ENCODE assay signal across 8 mouse cellular contexts in genomic region chr13:3642049-3642448, GRCm38 (mm10). TPM values are rescaled to one million over a fixed set of nuclear protein-coding genes. Genes with fewer than 3 reads are reported as not detected.
DNase-seq lines count a peak whose midpoint lies in the region; ATAC-seq lines count a peak whose summit lies in the region.

No protein-coding gene starts in this region.

- no peaks in the 10 kb centered on the region for H3K4me1 ChIP-seq in forebrain, embryonic 14.5 days (ENCODE audit: control insufficient read depth, insufficient read depth, low read length)
- H3K4me1 ChIP-seq in forebrain, embryonic 16.5 days (replicated peaks; ENCODE audit: control insufficient read depth, insufficient read depth, low read length) = no peaks in the 10 kb centered on the region
- 0 out of 2 replicates have a peak, but pooled peaks cover 2% of the 10 kb centered on the region for H3K4me1 ChIP-seq in limb, embryonic 10.5 days
- no peaks in the 10 kb centered on the region for H3K4me1 ChIP-seq in midbrain, embryonic 13.5 days (replicated peaks)

- H3K9me3 ChIP-seq in forebrain, embryonic 14.5 days (replicated peaks; ENCODE audit: control insufficient read depth, low read length) = no peaks in the 10 kb centered on the region
- peaks cover 3% of the 10 kb centered on the region; the same call in 1 of the 2 replicates for H3K9me3 ChIP-seq in forebrain, embryonic 16.5 days (ENCODE audit: control insufficient read depth, low read length)
- H3K9me3 ChIP-seq in limb, embryonic 10.5 days (replicated peaks) = no peaks in the 10 kb centered on the region
- no peaks in the 10 kb centered on the region for H3K9me3 ChIP-seq in midbrain, embryonic 13.5 days

- H3K9ac ChIP-seq in forebrain, embryonic 14.5 days (ENCODE audit: low read length) = no peak overlapping the region
- no peak overlapping the region for H3K9ac ChIP-seq in forebrain, embryonic 16.5 days (replicated peaks; ENCODE audit: low read depth, low read length)
- H3K9ac ChIP-seq in midbrain, embryonic 13.5 days (replicated peaks) = no peak overlapping the region

- WGBS in forebrain, embryonic 14.5 days = 82% methylated on average over 9 of the region's 9 CpGs
- WGBS in forebrain, embryonic 16.5 days = 78% methylated on average over 9 of the region's 9 CpGs
- WGBS in limb, embryonic 10.5 days = 75% methylated on average over 9 of the region's 9 CpGs
- WGBS in midbrain, embryonic 13.5 days = 80% methylated on average over 9 of the region's 9 CpGs

- no peak overlapping the region for H3K27ac ChIP-seq in forebrain, embryonic 14.5 days (ENCODE audit: low read depth, low read length)
- H3K27ac ChIP-seq in forebrain, embryonic 16.5 days (ENCODE audit: low read length) = no peak overlapping the region
- no peak overlapping the region for H3K27ac ChIP-seq in limb, embryonic 10.5 days
- no peak overlapping the region for H3K27ac ChIP-seq in midbrain, embryonic 13.5 days

- H3K4me2 ChIP-seq in forebrain, embryonic 14.5 days (ENCODE audit: low read length) = no peak overlapping the region
- H3K4me2 ChIP-seq in forebrain, embryonic 16.5 days (ENCODE audit: low read length) = no peak overlapping the region
- no peak overlapping the region for H3K4me2 ChIP-seq in midbrain, embryonic 13.5 days (replicated peaks)

- 0 out of 2 replicates have a peak, but pooled peaks cover 7% of the 10 kb centered on the region for H3K36me3 ChIP-seq in forebrain, embryonic 14.5 days (ENCODE audit: control insufficient read depth, insufficient read depth, low read length)
- H3K36me3 ChIP-seq in forebrain, embryonic 16.5 days (ENCODE audit: control insufficient read depth, insufficient read depth) = 0 out of 2 replicates have a peak, but pooled peaks cover 4% of the 10 kb centered on the region
- peaks cover 26% of the 10 kb centered on the region for H3K36me3 ChIP-seq in limb, embryonic 10.5 days
- peaks cover 30% of the 10 kb centered on the region for H3K36me3 ChIP-seq in midbrain, embryonic 13.5 days

- H3K27me3 ChIP-seq in forebrain, embryonic 14.5 days (replicated peaks; ENCODE audit: control insufficient read depth, insufficient read depth, low read length) = no peaks in the 10 kb centered on the region
- no peaks in the 10 kb centered on the region for H3K27me3 ChIP-seq in forebrain, embryonic 16.5 days (replicated peaks; ENCODE audit: control insufficient read depth, insufficient read depth, low read length)
- H3K27me3 ChIP-seq in limb, embryonic 10.5 days (ENCODE audit: low read depth, poor library complexity, severe bottlenecking) = no peaks in the 10 kb centered on the region
- no peaks in the 10 kb centered on the region for H3K27me3 ChIP-seq in midbrain, embryonic 13.5 days

- peak; percentile 40; the same call in 1 of the 2 replicates for ATAC-seq in forebrain, embryonic 14.5 days
- ATAC-seq in forebrain, embryonic 16.5 days = no peak
- peak; percentile 81 for ATAC-seq in granulocyte monocyte progenitor cell, adult 5-6 weeks (replicated peaks; ENCODE audit: poor library complexity, severe bottlenecking)
- peak; percentile 64; the same call in 1 of the 2 replicates for ATAC-seq in midbrain, embryonic 13.5 days

- DNase-seq in forebrain, embryonic 14.5 days (ENCODE audit: low spot score) = no peak
- peak; percentile 15 to 32 for DNase-seq in CD8-positive naive resting alpha-beta T cell, adult 2 months (ENCODE audit: low read depth in 2 of 2, low spot score in 2 of 2)
- peak; percentile 59 for DNase-seq in limb, embryonic 10.5 days (ENCODE audit: low spot score)
- peak; percentile 50 to 58 for DNase-seq in thymus, postnatal 36 days
- DNase-seq in left cerebral cortex, adult 18-20 months (ENCODE audit: low spot score in 2 of 2) = no peak

- no peak overlapping the region for H3K4me3 ChIP-seq in forebrain, embryonic 14.5 days (ENCODE audit: low read depth, low read length)
- H3K4me3 ChIP-seq in forebrain, embryonic 16.5 days (replicated peaks; ENCODE audit: low read length) = no peak overlapping the region
- H3K4me3 ChIP-seq in limb, embryonic 10.5 days = no peak overlapping the region
- no peak overlapping the region for H3K4me3 ChIP-seq in midbrain, embryonic 13.5 days (replicated peaks)

RNA-seq across cellular contexts. Expression of gene Asb13, which starts 8.2 kb away (rescaled TPM):
- polyA plus RNA-seq in forebrain, embryonic 14.5 days (2014; fragmentation: Nextera tagmentation; extraction: Ambion mirVana) = 6.0 and 6.6 TPM in 2 replicates
- 12.0 and 19.7 TPM in 2 replicates for polyA plus RNA-seq in forebrain, embryonic 16.5 days (2015; fragmentation: Nextera tagmentation; extraction: Ambion mirVana)
- 5.2 and 7.0 TPM in 2 replicates for total RNA-seq in granulocyte monocyte progenitor cell, adult 5-6 weeks (2014; fragmentation: Nextera tagmentation)
- total RNA-seq in granulocyte monocyte progenitor cell, adult 5-6 weeks (2017) = 1.5 and 1.9 TPM in 2 replicates
- 14.9 and 16.1 TPM in 2 replicates for polyA plus RNA-seq in limb, embryonic 10.5 days (2016; fragmentation: Nextera tagmentation; extraction: Ambion mirVana)
- 12.6 and 16.2 TPM in 2 replicates for polyA plus RNA-seq in midbrain, embryonic 13.5 days (2015; fragmentation: Nextera tagmentation; extraction: Ambion mirVana)
- total RNA-seq in left cerebral cortex, adult 18-20 months (2021) = 10 to 100 TPM; 47.9 to 49.8 TPM

RNA-seq across cellular contexts. Expression of gene Fam208b, which starts 31.1 kb away (rescaled TPM):
- 18.2 and 25.8 TPM in 2 replicates for polyA plus RNA-seq in forebrain, embryonic 14.5 days (2014; fragmentation: Nextera tagmentation; extraction: Ambion mirVana)
- polyA plus RNA-seq in forebrain, embryonic 16.5 days (2015; fragmentation: Nextera tagmentation; extraction: Ambion mirVana) = 20.0 and 23.2 TPM in 2 replicates
- 44.0 and 52.0 TPM in 2 replicates for total RNA-seq in granulocyte monocyte progenitor cell, adult 5-6 weeks (2014; fragmentation: Nextera tagmentation)
- total RNA-seq in granulocyte monocyte progenitor cell, adult 5-6 weeks (2017) = 31.9 and 34.1 TPM in 2 replicates
- 23.7 and 25.8 TPM in 2 replicates for polyA plus RNA-seq in limb, embryonic 10.5 days (2016; fragmentation: Nextera tagmentation; extraction: Ambion mirVana)
- 19.7 and 23.2 TPM in 2 replicates for polyA plus RNA-seq in midbrain, embryonic 13.5 days (2015; fragmentation: Nextera tagmentation; extraction: Ambion mirVana)
- 10 to 100 TPM; 24.3 to 29.0 TPM for total RNA-seq in left cerebral cortex, adult 18-20 months (2021)

Comparison
In these comparisons a context has a peak if more than half of its experiments do, and no peak if none do; other contexts are left out.
1. DNase-seq: peak in CD8-positive naive resting alpha-beta T cell, adult 2 months (2 of 2), limb, embryonic 10.5 days (single experiment) and thymus, postnatal 36 days (2 of 2); none in forebrain, embryonic 14.5 days (single experiment) and left cerebral cortex, adult 18-20 months (0 of 2).